ENCODE assay signal across 10 mouse cellular contexts in genomic region chr3:97659746-97660145, GRCm38 (mm10). TPM values are rescaled to one million over a fixed set of nuclear protein-coding genes. Genes with fewer than 3 reads are reported as not detected.
DNase-seq lines count a peak whose midpoint lies in the region; ATAC-seq and TF ChIP-seq lines count a peak whose summit lies in the region.
"Had no signal": no experiment of that assay in that cellular context is flagged by ENCODE, and none has a peak within 500 bp of the region (broad histone marks: within the 10 kb centered on the region; RNA-seq: fewer than 3 reads in every experiment).

No protein-coding gene starts in this region.

- peaks cover 16% of the 10 kb centered on the region for H3K4me1 ChIP-seq in kidney, embryonic 16.5 days (ENCODE audit: insufficient read depth, low read length)
- H3K4me1 ChIP-seq in bone marrow macrophage, adult 2 months (ENCODE audit: control insufficient read depth, insufficient read depth, low read length): peaks cover 22% of the 10 kb centered on the region
- 0 out of 2 replicates have a peak, but pooled peaks cover 13% of the 10 kb centered on the region for H3K4me1 ChIP-seq in embryonic facial prominence, embryonic 14.5 days (ENCODE audit: control insufficient read depth, insufficient read depth, low read length)
- H3K4me1 ChIP-seq in liver, embryonic 15.5 days (replicated peaks): peaks cover 30% of the 10 kb centered on the region

- H3K4me3 ChIP-seq in kidney, embryonic 16.5 days (ENCODE audit: low read length): no peak overlapping the region
- H3K4me3 ChIP-seq in bone marrow macrophage, adult 2 months (ENCODE audit: insufficient read depth, low read length): no peak overlapping the region
- peak overlapping the region; percentile 91; the same call in 1 of the 2 replicates for H3K4me3 ChIP-seq in embryonic facial prominence, embryonic 14.5 days (ENCODE audit: low read depth, low read length)
- no peak overlapping the region; the same call in 1 of the 2 replicates for H3K4me3 ChIP-seq in liver, embryonic 15.5 days (replicated peaks)

- 87% methylated on average over 7 of the region's 7 CpGs for WGBS in kidney, embryonic 16.5 days
- whole genome bisulfite sequencing in embryonic facial prominence, embryonic 14.5 days: 80% methylated on average over 7 of the region's 7 CpGs
- 78% methylated on average over 7 of the region's 7 CpGs for WGBS in liver, embryonic 15.5 days (ENCODE audit: insufficient replicate concordance)

- no peak overlapping the region for H3K9ac ChIP-seq in kidney, embryonic 16.5 days (replicated peaks; ENCODE audit: low read length)
- no peak overlapping the region for H3K9ac ChIP-seq in embryonic facial prominence, embryonic 14.5 days (ENCODE audit: low read depth, low read length)
- H3K9ac ChIP-seq in liver, embryonic 15.5 days: no peak overlapping the region

- no peaks in the 10 kb centered on the region for H3K27me3 ChIP-seq in kidney, embryonic 16.5 days (ENCODE audit: insufficient read depth, low read length)
- H3K27me3 ChIP-seq in embryonic facial prominence, embryonic 14.5 days (replicated peaks; ENCODE audit: control insufficient read depth, insufficient read depth, low read length): no peaks in the 10 kb centered on the region
- no peaks in the 10 kb centered on the region for H3K27me3 ChIP-seq in liver, embryonic 15.5 days

- no peak for ATAC-seq in kidney, embryonic 16.5 days (ENCODE audit: low FRiP score, low TSS enrichment)
- no peak for ATAC-seq in embryonic facial prominence, embryonic 14.5 days (ENCODE audit: low read depth)
- no peak for ATAC-seq in liver, embryonic 15.5 days (ENCODE audit: insufficient read depth)

- H3K4me2 ChIP-seq in kidney, embryonic 16.5 days (replicated peaks; ENCODE audit: low read depth, low read length): 0 out of 2 replicates have a peak overlapping the region, but pooled peaks have one; percentile 87
- peak overlapping the region; percentile 89; the same call in 1 of the 2 replicates for H3K4me2 ChIP-seq in embryonic facial prominence, embryonic 14.5 days (ENCODE audit: low read depth, low read length)
- peak overlapping the region; percentile 94; the same call in 1 of the 2 replicates for H3K4me2 ChIP-seq in liver, embryonic 15.5 days

- H3K36me3 ChIP-seq in kidney, embryonic 16.5 days (ENCODE audit: insufficient read depth, low read length): peaks cover 5% of the 10 kb centered on the region
- peaks cover 25% of the 10 kb centered on the region for H3K36me3 ChIP-seq in embryonic facial prominence, embryonic 14.5 days (ENCODE audit: control insufficient read depth, insufficient read depth, low read length)
- H3K36me3 ChIP-seq in liver, embryonic 15.5 days (replicated peaks): 0 out of 2 replicates have a peak, but pooled peaks cover 6% of the 10 kb centered on the region

- no peak for TF ChIP-seq POLR2A in bone marrow macrophage, adult 2 months (IDR thresholded peaks at IDR 0.05; ENCODE audit: borderline replicate concordance, low read depth, low read length)

- no peak for DNase-seq in kidney, adult 9 months
- no peak for DNase-seq in embryonic facial prominence, embryonic 14.5 days (ENCODE audit: low spot score)
- no peak for DNase-seq in thymus, postnatal 36 days
- no peak for DNase-seq in kidney, postnatal 4 days
- DNase-seq: embryo, embryonic 11 days had no signal

- no peak overlapping the region for H3K27ac ChIP-seq in kidney, embryonic 16.5 days (ENCODE audit: low read length)
- H3K27ac ChIP-seq in bone marrow macrophage, adult 2 months (ENCODE audit: insufficient read depth, low read depth, low read length): peak overlapping the region; percentile 6; the same call in 1 of the 2 replicates
- no peak overlapping the region for H3K27ac ChIP-seq in embryonic facial prominence, embryonic 14.5 days (replicated peaks; ENCODE audit: low read depth, low read length)
- no peak overlapping the region for H3K27ac ChIP-seq in liver, embryonic 15.5 days (replicated peaks)
- H3K27ac ChIP-seq: kidney, postnatal 0 days had no signal

- peaks cover 3% of the 10 kb centered on the region; the same call in 1 of the 2 replicates for H3K9me3 ChIP-seq in kidney, embryonic 16.5 days (ENCODE audit: low read length)
- H3K9me3 ChIP-seq in embryonic facial prominence, embryonic 14.5 days (ENCODE audit: control insufficient read depth, low read length): no peaks in the 10 kb centered on the region
- H3K9me3 ChIP-seq in liver, embryonic 15.5 days (replicated peaks): no peaks in the 10 kb centered on the region

- TF ChIP-seq CTCF in bone marrow macrophage, adult 2 months (IDR thresholded peaks at IDR 0.05; ENCODE audit: low read depth, low read length): no peak

RNA-seq across cellular contexts. Expression of gene Prkab2, which starts 1.8 kb away (rescaled TPM):
- 6.4 and 6.9 TPM in 2 replicates for polyA plus RNA-seq in kidney, embryonic 16.5 days (2015; fragmentation: Nextera tagmentation; extraction: Ambion mirVana)
- polyA plus RNA-seq in bone marrow macrophage, adult 2 months (2012; ENCODE audit: insufficient read depth, insufficient read length, missing spikeins): 8.5 and 9.0 TPM in 2 replicates
- polyA plus RNA-seq in embryonic facial prominence, embryonic 14.5 days (2014; fragmentation: Nextera tagmentation; extraction: Ambion mirVana): 9.9 and 10.5 TPM in 2 replicates
- 1.6 TPM in 2 replicates for polyA plus RNA-seq in liver, embryonic 15.5 days (2015; fragmentation: Nextera tagmentation; extraction: Ambion mirVana)

RNA-seq across cellular contexts. Expression of gene Gm17651, which starts 14.7 kb away (rescaled TPM):
- polyA plus RNA-seq in kidney, embryonic 16.5 days (2015; fragmentation: Nextera tagmentation; extraction: Ambion mirVana): not detected in 2 replicates
- not detected in 2 replicates for polyA plus RNA-seq in bone marrow macrophage, adult 2 months (2012; ENCODE audit: insufficient read depth, insufficient read length, missing spikeins)
- polyA plus RNA-seq in embryonic facial prominence, embryonic 14.5 days (2014; fragmentation: Nextera tagmentation; extraction: Ambion mirVana): not detected in 2 replicates
- not detected in 2 replicates for polyA plus RNA-seq in liver, embryonic 15.5 days (2015; fragmentation: Nextera tagmentation; extraction: Ambion mirVana)
- polyA plus RNA-seq: kidney, postnatal 0 days; spleen, adult 2 months had no signal

RNA-seq across cellular contexts. Expression of gene Fmo5, which starts 31.1 kb away (rescaled TPM):
- 3.4 and 4.2 TPM in 2 replicates for polyA plus RNA-seq in kidney, embryonic 16.5 days (2015; fragmentation: Nextera tagmentation; extraction: Ambion mirVana)
- 21.5 and 21.9 TPM in 2 replicates for polyA plus RNA-seq in bone marrow macrophage, adult 2 months (2012; ENCODE audit: insufficient read depth, insufficient read length, missing spikeins)
- 2.7 and 3.1 TPM in 2 replicates for polyA plus RNA-seq in embryonic facial prominence, embryonic 14.5 days (2014; fragmentation: Nextera tagmentation; extraction: Ambion mirVana)
- 19.6 and 20.7 TPM in 2 replicates for polyA plus RNA-seq in liver, embryonic 15.5 days (2015; fragmentation: Nextera tagmentation; extraction: Ambion mirVana)

RNA-seq across cellular contexts. Expression of gene Chd1l, which starts 49.7 kb away (rescaled TPM):
- polyA plus RNA-seq in kidney, embryonic 16.5 days (2015; fragmentation: Nextera tagmentation; extraction: Ambion mirVana): 16.8 and 19.0 TPM in 2 replicates
- polyA plus RNA-seq in bone marrow macrophage, adult 2 months (2012; ENCODE audit: insufficient read depth, insufficient read length, missing spikeins): 9.7 and 10.6 TPM in 2 replicates
- polyA plus RNA-seq in embryonic facial prominence, embryonic 14.5 days (2014; fragmentation: Nextera tagmentation; extraction: Ambion mirVana): 11.7 and 13.3 TPM in 2 replicates
- 8.9 and 10.2 TPM in 2 replicates for polyA plus RNA-seq in liver, embryonic 15.5 days (2015; fragmentation: Nextera tagmentation; extraction: Ambion mirVana)
